Mouse (Mus musculus): ENCODE data around the gene Cd163.
"Not testable (repeated sequence)": the region's sequence is repeated elsewhere in the genome, so short reads cannot be mapped to it uniquely, and the experiment has no call there.

The Cd163 gene

DNA sequence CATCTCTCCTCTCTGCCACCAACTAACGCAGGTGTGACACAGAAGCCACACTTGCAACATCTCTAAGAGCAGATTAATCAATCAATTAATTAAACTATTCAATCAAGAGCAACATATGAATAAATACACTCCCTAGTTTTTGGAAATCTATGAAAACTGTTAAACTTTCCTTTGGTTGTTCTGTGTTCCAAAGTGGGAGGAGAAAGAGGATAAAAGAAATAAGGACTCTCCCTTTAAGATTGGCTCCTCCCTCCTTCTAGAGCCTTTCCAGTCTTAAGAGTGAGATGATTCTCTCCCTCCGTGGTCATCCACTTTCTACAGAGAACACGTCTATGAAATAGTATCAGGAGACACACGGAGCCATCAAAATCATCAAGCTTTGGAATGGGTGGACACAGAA is at the start of gene Cd163:
Cd163 (plus strand) TSS at position 301 of the 400 bp plus-strand sequence.
- no peak for DNase-seq

DNA sequence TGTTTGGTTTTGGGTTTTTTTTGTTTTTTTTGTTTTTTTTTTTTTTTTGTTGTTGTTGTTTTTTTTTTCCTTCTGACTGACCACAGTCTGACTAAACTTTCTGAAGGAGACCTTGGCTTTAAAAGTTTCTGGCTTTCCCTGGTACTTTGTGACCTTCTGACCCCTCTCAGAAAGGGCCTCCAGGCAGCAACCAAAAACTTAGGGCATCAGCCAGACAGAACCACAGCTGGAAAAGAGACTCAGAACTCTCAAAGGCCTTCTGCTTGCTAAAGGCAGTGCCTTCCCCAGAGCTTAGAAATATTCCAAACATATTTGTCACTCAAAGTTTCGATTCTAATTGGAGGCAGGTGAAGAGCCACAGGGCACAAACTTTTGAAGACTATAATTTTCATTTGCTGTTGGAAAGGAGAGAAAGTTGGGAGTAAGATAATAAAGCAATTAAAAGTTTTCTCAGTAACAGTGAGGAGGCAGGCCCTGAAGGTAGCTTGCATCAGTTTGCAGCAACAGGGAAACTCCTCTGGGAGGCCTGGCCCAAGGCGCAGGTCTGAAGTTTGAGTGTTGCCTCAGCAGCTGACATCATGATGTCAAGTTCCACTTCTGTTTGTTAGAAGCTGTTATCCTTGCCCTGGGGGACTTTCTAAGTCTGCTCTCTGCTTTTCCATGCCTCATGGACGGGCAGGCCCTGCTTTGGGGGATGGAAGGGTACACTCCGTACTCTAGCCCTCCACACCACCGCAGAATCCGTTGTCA is 48.6 kb upstream of the Cd163 start:
- DNase-seq: no peak

DNA sequence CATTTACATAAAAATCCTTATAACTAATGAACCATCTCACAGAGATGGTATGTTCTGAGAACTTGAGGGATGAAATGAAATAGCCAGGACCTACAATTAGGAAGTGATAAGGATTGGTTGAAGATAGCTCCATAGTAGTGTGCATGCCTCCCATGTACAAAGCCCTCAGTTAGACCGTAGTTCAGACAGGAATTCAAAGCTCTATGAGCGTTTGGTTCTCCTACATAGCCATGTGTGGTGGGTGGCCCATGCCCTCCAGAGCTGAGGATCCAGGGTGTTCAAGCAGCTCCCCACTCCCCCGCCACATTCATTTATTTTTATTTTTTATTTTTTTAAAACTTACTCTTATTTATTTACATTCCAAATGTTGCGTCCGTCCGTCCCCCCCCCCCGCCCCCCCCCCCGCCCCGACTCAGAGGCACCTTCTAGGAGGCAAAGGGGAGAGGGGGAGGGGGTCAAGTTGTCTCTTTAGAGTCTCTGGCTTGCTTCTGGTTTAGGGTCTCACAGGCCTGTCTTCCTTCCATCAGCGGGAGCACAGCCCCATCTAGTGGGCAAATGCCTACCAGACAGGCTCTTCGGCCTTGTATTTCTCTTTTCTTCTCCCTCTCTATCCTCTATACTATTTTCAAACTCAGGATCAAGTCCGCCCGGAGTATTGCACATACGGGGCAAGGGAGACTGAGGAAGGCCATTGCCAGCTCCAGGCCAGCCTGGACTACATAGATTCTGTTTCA is 44.1 kb upstream of the Cd163 start:
- peak; percentile 75 for DNase-seq

DNA sequence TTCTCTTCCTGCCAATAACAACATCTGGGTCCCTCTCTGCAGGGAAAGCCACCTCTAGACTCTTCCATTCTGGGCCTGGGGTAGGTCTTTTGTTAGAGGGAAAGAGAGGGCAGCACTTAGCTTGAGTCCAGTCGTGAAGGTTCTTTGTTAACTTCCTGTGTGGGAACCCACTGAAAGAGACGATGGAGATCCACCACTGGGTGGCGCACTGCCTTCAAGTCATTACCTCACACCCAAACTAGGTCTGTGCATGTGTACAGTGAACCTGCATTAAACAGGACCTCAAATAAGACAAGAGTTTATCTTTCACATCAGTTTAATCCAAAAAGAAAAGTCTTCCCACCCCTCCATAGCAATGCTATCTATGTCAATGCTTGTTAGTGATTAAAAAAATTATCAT is 41.8 kb upstream of the Cd163 start:
- peak; percentile 82 for DNase-seq

DNA sequence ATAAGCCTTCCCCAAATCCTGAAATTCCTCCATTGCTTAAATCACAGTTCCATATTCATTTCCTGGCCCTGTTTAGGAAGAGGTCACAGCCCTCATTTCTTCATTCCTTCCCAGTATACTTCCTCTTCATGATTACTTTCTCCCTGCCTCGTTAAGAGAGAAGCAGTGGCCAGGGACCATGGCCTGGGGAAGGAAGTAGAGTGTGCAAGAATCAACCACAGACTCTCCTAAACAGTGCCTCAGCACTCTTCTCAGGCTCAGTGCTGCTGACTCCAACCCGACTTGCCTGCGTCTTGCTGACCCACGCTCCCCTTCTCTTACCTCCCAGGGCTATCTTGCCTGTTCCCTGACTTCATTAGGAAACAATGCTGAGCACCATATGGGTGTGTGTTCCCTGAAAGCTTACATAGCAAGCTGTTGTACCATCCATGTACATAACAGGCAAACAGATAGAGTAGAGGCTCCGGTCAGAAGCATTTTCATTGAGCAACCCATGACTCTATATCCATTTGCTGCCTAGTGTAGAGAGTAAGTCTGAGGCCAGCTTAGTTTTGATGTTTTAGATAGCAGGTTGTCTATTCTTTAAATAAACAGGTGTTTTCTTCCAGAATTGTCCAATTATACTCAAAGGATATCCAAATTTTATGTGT is 31.1 kb upstream of the Cd163 start:
- no peak for DNase-seq

DNA sequence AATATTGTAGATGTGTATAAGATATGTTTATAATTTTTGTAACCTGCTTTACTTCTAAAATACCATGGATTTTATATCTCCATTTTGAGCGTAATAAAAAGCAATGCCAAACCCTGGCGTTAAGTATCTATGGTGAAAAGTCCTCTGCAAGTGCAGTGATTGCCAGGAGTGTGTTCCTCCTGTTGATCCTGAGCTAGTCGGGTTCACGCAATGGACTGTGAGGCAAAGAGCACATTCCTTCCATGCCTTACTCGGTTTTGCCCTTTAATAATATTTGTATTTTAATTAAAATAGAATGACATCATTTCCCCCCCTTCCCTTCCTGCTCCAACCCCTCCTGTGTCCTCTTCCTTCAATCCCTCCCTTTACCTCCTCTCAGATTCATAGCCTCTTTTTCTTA is 26.8 kb upstream of the Cd163 start:
- no peak for DNase-seq

DNA sequence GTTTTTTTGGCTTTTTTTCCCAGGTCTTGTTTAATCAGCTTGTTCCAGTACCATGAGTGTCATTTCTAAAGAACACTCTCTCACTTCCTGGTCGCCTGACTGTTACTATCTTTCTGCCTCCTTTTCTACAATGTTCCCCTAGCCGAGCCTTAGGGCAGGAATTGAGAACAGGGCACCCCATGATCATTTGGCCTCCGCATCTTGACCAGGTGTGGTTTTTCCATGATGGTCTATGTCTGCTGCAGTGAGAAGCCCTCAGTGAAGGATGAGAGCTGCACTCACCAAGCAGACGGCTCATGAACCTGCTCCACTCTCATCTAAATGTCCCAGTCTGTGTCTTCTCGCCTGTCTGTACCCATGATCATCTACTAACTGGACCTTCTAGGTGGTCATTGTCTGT is 26.2 kb upstream of the Cd163 start:
- DNase-seq: no peak

DNA sequence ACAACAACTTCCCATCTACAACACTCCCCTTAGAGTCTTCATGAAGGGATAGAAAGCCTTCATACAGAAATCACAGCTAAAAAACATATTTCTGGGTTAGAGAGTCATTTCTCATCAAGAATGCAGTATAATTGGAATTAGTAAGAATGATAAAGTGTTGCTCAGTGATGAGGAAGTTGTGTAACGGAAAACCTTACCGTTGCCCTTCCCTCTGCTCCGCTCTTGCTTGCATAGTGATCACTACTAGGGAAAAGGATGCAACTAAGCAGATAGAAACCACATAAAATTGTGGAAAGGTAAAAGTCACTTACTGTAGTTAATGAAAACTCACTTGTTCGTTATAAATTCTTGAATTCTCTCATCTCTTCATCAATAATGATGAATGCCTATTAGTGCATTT is 21.7 kb upstream of the Cd163 start:
- DNase-seq: no peak

DNA sequence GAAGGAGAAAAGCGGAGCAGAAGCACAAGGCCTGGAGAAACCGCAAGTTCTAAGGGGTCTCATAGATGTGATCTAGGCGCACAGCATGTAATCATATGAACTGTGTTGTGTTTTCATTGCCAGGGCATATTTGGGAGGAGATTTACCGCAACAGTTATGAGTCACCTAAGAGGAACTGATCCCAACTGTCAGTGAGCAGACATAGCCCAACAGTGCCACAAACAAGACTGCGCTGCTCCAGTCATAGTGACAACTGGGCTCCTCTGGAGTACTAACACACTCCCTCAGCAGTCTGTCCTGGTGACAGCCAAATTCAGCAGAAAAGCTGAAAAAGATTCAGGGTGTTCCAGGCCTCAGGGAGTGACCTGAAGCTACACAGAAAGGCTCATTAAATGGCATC is 7.1 kb upstream of the Cd163 start:
- DNase-seq: not testable (repeated sequence)

DNA sequence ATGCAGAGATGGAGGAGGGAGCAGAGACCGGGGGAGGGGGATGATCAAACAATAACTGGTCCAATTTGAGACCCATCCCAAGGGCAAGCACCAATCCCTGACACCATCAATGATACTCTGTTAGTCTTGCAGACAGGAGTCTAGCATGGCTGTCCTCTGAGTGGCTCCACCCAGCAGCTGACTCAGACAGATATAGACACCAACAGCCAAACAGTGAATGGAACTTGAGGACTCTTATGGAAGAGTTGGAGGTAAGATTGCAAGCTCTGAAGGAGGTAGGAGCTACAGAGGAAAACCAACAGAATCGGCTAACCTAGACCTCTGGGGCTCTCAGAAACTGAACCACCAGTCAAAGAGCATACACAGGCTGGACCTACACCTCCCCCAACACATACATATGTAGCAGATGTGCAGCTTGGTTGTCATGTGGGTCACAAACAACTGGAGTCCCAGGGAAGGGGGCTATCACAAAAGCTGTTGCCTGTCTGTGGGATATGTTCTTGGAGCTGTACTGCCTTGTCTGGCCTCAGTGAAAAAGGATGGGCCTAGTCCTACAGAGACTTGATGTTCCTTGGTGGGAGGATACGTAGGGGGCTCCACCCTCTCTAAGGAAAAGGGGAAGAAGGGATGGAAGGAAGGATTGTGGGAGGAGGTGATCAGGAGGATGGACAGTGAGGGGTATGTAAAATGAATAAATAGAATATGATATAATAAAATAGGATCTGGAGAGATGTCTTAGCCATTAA is 2.8 kb upstream of the Cd163 start:
- DNase-seq: no peak

DNA sequence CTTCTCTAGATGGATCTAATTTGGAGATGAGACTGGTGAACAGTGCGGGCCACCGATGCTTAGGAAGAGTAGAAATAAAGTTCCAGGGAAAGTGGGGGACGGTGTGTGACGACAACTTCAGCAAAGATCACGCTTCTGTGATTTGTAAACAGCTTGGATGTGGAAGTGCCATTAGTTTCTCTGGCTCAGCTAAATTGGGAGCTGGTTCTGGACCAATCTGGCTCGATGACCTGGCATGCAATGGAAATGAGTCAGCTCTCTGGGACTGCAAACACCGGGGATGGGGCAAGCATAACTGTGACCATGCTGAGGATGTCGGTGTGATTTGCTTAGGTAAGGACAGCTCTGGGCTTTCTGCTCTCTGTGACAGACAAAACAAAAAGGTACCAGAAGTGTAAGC is 4.5 kb downstream of the Cd163 start:
- no peak for DNase-seq

DNA sequence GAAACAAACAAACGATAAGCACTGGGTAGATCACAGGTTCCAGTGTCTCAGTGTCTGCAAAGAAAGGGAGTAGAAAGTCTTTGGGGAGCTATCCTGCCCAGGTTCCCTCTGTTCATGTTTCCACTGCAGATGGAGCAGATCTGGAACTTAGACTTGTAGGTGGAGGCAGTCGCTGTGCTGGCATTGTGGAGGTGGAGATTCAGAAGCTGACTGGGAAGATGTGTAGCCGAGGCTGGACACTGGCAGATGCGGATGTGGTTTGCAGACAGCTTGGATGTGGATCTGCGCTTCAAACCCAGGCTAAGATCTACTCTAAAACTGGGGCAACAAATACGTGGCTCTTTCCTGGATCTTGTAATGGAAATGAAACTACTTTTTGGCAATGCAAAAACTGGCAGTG is 7.8 kb downstream of the Cd163 start:
- no peak for DNase-seq

DNA sequence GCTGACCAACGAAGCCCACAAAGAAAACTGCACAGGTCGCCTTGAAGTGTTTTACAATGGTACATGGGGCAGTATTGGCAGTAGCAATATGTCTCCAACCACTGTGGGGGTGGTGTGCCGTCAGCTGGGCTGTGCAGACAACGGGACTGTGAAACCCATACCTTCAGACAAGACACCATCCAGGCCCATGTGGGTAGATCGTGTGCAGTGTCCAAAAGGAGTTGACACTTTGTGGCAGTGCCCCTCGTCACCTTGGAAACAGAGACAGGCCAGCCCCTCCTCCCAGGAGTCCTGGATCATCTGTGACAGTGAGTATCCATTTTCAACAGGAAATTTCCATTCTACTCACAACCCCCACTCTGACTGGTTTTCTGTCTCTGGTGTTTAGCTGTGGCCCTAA is 15.9 kb downstream of the Cd163 start:
- no peak for DNase-seq

DNA sequence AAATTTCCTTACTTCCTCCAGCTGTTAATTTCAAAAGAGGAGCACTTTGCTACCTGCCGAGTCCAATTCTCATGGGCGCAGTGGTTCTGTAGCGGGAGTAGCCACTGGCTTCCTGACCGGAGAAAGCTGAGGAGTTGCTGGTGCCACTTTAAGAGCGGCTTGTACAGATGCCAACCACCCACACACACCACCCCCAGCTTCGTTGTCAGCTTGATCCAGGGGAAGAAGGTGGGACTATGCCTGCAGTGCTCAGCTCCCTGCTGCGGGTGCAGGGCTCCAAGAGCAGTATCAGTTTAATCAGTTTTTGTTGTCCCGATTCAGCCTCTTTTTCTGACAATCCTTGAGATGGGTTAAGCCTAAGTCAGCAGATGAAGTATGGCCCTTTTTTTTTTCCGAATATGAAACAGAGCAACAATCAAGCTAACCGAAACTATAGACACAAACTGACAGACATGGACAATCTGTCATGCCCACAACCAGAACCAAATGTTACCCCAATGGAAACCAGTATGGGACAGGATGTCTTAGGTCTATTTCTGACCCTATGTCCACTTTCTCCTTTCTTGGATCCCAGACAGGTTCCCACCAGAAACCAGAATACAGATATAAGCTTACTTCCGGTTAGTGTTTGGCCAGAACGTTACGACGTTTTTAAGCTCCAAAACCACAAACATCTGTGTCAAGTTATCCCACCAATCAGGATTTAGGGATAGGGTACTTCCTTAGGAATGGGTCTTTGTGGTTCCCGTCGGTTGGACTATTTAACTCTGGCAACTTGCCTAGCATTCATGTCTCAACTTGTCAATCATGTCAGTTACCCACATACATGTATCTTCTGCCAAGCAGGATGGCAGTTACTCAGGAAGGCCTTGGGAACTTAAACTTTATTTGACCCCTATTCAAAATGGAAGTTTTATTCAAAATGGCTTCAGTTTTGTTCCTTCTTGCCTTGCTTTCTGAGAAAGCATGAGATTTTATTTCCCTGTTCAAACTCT is 17.3 kb downstream of the Cd163 start:
- peak; percentile 31 for DNase-seq

DNA sequence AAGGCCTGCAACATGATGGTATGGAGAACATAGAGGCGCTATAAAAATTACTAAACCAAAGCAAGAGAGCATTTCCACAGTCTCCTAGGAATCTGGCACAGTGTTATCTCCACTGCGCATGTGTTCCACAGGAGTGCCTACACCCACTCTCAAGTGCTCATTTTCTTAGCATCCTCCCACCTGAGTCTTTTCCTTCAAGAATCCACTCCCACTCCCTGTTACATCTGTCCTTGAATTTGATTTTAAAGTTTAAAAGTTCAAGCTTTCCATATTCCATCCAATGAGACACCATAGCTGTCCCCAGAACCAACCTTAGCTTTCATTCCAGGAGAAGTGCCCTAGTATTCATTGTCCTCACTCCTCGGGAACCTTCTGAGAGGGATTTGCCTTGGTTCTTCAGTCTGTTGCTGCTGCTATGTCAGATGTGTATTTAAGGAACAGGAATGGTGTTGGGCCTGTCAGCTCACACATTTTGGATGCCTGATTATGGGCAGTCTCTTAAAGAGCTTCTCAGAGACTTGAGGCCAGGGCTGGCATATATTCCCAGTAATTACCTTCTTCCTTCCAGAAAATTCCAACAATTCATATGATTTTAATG is 24.0 kb downstream of the Cd163 start:
- DNase-seq: no peak

DNA sequence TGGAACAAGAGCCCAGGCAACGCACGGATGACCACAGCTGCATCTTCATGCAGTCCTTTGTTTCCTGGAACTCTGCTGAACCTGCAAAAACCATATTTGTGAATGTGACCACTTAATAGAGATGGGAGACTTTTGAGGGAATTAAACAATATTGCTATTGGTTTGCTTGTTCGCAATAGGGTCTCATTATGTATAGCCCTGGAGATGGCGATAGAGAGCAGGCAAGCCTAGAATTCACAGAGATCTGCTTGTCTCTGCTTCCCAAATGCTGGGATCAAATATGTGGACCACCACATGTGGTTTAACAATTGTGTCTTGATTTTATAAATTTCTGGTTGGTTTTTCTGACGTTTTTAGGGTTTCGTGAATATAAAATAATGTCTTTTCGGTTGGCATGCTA is 25.2 kb downstream of the Cd163 start:
- peak; percentile 34 for DNase-seq

DNA sequence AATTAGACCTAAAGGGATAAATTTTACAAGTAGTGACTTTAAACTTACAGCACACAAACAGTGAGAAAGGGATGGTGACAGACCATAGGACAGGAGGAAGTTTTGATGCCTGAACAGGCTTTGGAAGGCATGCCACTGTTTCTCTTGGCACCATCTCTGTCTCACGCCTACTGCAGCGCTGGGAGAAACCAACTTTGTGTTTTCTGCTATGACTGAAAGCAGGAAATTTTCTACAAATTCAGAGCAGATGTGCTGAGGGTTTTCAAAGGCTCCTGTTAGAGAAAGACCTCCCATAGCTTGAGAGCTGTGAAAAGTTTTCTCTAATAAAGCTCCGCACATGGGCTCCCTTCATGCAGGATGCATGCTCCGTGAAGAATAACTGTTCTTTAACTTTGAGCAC is 40.6 kb downstream of the Cd163 start:
- no peak for DNase-seq

DNA sequence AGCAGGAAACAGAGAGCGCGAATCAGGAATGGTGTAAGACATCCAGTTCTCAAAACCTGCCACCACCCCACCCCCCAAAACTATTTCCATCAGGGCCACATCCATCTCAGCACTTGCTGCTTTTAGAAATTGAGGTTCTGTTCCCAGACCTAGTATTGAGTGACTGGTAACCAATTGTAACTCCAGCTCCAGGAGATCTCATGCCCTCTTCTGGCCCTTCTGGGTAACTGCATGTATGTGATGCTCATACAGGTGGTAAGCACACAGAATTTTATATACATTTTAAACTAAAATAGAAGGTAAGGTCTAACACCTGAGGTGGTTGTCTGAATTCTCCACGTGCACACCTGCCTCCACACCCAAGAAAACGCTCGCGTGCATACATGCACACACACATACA is 42.2 kb downstream of the Cd163 start:
- DNase-seq: peak; percentile 6

DNA sequence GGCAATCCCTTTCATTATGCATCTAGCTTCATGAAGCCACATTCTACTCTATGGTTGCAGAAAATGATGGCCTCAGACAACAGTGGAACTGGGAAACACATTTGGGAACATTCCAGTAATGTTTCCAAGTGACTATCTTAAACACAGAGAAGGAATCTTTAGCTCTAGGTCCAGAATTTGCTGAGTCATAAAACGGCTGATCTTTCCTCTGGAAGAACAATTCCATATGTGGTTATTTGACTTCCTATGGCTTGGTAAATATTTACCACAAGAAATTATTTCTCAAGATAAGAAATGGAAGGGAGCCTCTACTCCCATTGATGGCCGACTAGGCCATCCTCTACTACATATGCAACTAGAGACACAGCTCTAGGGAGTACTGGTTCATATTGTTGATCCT is 48.8 kb downstream of the Cd163 start:
- no peak for DNase-seq

DNA sequence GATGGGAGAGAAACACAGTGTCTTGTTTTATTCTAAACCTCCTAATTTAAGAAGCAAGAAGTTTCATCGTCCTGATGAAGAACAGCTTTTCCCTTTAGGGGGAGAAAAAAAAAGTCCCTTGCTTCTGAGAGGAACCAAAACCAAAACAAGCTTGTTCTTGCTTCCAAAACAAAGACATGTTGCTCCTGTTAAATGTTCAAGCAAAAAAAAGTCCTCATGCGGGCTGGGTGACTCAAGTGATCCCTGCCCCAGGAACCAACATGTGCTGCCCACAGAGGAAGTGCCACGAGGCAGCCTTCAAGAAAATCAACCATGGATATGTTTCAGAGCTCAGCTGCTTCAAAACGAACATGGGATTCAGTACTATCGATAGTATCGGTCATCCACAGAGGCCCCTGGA is 54.5 kb downstream of the Cd163 start:
- no peak for DNase-seq

DNA sequence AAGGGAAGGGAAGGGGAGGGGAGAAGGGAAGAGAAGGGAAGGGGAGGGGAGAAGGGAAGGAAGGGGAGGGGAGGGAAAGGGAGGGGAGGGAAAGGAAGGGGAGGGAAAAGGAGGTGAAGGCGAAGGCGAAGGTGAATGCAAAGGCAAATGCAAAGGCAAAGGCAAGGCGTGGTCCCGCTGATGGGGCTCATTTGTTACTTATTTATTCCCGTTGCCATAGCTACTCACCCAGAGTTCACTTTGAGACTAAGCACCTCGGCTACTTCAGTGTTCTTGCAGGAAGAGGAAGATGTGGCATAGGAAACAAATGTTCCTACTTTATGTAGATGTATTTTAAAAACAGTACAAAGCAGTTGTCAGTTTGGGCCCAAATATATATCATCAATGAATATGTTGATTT is 56.1 kb downstream of the Cd163 start:
- no peak for DNase-seq

DNA sequence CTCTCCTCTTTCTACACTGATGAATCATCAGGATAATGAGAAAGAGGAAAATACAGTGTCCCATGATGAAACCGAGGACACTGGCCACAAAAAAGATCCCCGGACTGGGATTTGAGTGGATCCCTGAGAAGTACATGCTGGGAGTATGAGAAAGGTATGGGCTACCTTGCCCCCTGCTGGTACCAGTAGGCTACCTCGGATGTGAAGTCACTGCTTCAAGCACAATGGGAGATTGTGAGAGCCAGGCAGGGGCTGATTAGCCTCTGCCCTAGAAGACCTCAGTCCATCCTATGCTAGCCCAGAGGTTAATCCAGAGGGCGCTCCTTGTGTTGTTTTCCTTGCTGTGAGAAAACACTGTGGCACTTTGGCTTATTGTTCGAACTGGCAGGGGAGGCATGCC is 59.9 kb downstream of the Cd163 start:
- DNase-seq: no peak

Measured in thymus, postnatal 25 days (tissue).